Mouse (Mus musculus) CH12.LX (cell line): ENCODE data around the gene Stat6. TPM values are rescaled to one million over a fixed set of nuclear protein-coding genes. Genes with fewer than 3 reads are reported as not detected.

Experiments used
- DNase-seq: peaks from one replicate; pipeline ENCODE4 v3.0.0-alpha.2; 2013; ENCODE audit errors: extremely low read depth
- H3K27ac ChIP-seq: 2 replicates; pipeline ENCODE4 v1.5.1; 2012; ENCODE audit warnings: low read depth, mild to moderate bottlenecking, control low read depth, moderate library complexity; ENCODE audit not compliant: insufficient read depth
- H3K27me3 ChIP-seq: replicated peaks from 2 replicates; pipeline ENCODE3; 2012; ENCODE audit warnings: inconsistent platforms
- H3K36me3 ChIP-seq, 2 experiments: replicated peaks in 1 of 2; 2 replicates each; pipeline versions ENCODE3 to v1.6.1; 2012; ENCODE audit warnings: inconsistent platforms in 1 of 2, low read length in 1 of 2, mild to moderate bottlenecking in 1 of 2, mixed read lengths in 1 of 2, moderate library complexity in 1 of 2; ENCODE audit not compliant: control insufficient read depth in 1 of 2, insufficient read depth in 1 of 2
- H3K4me1 ChIP-seq, 2 experiments: 2 replicates each; pipeline ENCODE4 v1.6.1; 2012; ENCODE audit warnings: inconsistent platforms in 1 of 2, moderate library complexity in 1 of 2; ENCODE audit not compliant: insufficient read depth in 2 of 2, control insufficient read depth in 1 of 2
- H3K4me2 ChIP-seq: 2 replicates; pipeline ENCODE4 v1.6.1; 2012; ENCODE audit warnings: low read depth, mild to moderate bottlenecking, control low read depth; ENCODE audit not compliant: poor library complexity, insufficient read depth, severe bottlenecking
- H3K4me3 ChIP-seq, 3 experiments: fragments of 150-350 bp in 1 of 3; sonication (generic) in 1 of 3; replicated peaks in 1 of 3; 2 replicates each; pipeline versions ENCODE3 to v1.5.1; 2011 to 2012; ENCODE audit warnings: low read depth in 2 of 3, low read length in 2 of 3, mild to moderate bottlenecking in 2 of 3, moderate library complexity in 2 of 3, control low read depth in 1 of 3, improper control_type of control experiment in 1 of 3, inconsistent platforms in 1 of 3, mixed read lengths in 1 of 3; ENCODE audit not compliant: poor library complexity in 1 of 3
- H3K79me2 ChIP-seq: replicated peaks from 2 replicates; pipeline ENCODE4 v1.6.1; 2012; ENCODE audit warnings: mild to moderate bottlenecking, moderate library complexity; ENCODE audit not compliant: control insufficient read depth, poor library complexity, insufficient read depth, severe bottlenecking; ENCODE audit errors: extremely low read depth
- H3K9ac ChIP-seq: 2 replicates; pipeline ENCODE4 v1.6.1; 2012; ENCODE audit warnings: low read depth, mild to moderate bottlenecking, control low read depth, moderate library complexity; ENCODE audit not compliant: insufficient read depth
- H3K9me3 ChIP-seq: replicated peaks from 2 replicates; pipeline ENCODE3; 2012; ENCODE audit warnings: low read length, inconsistent platforms, mixed read lengths
- CHD1 ChIP-seq: IDR thresholded peaks from 2 replicates; pipeline ENCODE4 v1.6.1; 2012; ENCODE audit warnings: low read depth, low read length, improper control_type of control experiment, inconsistent platforms
- CHD2 ChIP-seq: IDR thresholded peaks from 2 replicates; pipeline ENCODE4 v1.6.1; 2011; ENCODE audit warnings: low read length, improper control_type of control experiment
- CTCF ChIP-seq, 2 experiments: IDR thresholded peaks in 1 of 2; conservative IDR thresholded peaks in 1 of 2; 2 replicates each; pipeline ENCODE4 v1.5.1; 2011 to 2012; ENCODE audit warnings: low read depth in 2 of 2, low read length in 2 of 2, improper control_type of control experiment in 1 of 2, inconsistent platforms in 1 of 2, mild to moderate bottlenecking in 1 of 2, moderate library complexity in 1 of 2
- E2F4 ChIP-seq: IDR thresholded peaks from 2 replicates; pipeline ENCODE4 v1.6.1; 2011; ENCODE audit warnings: low read depth, low read length, improper control_type of control experiment; ENCODE audit not compliant: insufficient replicate concordance
- ELF1 ChIP-seq: IDR thresholded peaks from 2 replicates; pipeline ENCODE4 v1.6.1; 2014; ENCODE audit warnings: low read depth, mild to moderate bottlenecking, inconsistent platforms, low read length, improper control_type of control experiment
- ETS1 ChIP-seq: conservative IDR thresholded peaks from 2 replicates; pipeline ENCODE4 v1.6.1; 2012; ENCODE audit warnings: low read depth, mild to moderate bottlenecking, inconsistent platforms, low read length, improper control_type of control experiment, moderate library complexity
- GABPA ChIP-seq: IDR thresholded peaks from 2 replicates; pipeline ENCODE4 v1.6.1; 2012; ENCODE audit warnings: low read depth, low read length, improper control_type of control experiment, inconsistent platforms; ENCODE audit not compliant: insufficient replicate concordance
- IRF4 ChIP-seq: IDR thresholded peaks from 2 replicates; pipeline ENCODE4 v1.6.1; 2014; ENCODE audit warnings: low read depth, mild to moderate bottlenecking, inconsistent platforms, low read length, improper control_type of control experiment
- JUN ChIP-seq: IDR thresholded peaks from 2 replicates; pipeline ENCODE4 v1.6.1; 2011; ENCODE audit warnings: low read depth, mild to moderate bottlenecking, low read length, improper control_type of control experiment, moderate library complexity; ENCODE audit not compliant: insufficient read depth
- JUND ChIP-seq: conservative IDR thresholded peaks from 2 replicates; pipeline ENCODE4 v1.6.1; 2011; ENCODE audit warnings: low read depth, low read length, improper control_type of control experiment
- KAT2A ChIP-seq: IDR thresholded peaks from 2 replicates; pipeline ENCODE4 v1.6.1; 2012; ENCODE audit warnings: low read length, improper control_type of control experiment, inconsistent platforms; ENCODE audit not compliant: insufficient replicate concordance
- MAFK ChIP-seq: IDR thresholded peaks from 2 replicates; pipeline ENCODE4 v1.6.1; 2011; ENCODE audit warnings: low read length, improper control_type of control experiment; ENCODE audit not compliant: insufficient replicate concordance
- MAX ChIP-seq: IDR thresholded peaks from 2 replicates; pipeline ENCODE4 v1.6.1; 2011; ENCODE audit warnings: low read length, improper control_type of control experiment
- MAZ ChIP-seq: IDR thresholded peaks from 2 replicates; pipeline ENCODE4 v1.6.1; 2012; ENCODE audit warnings: low read depth, mild to moderate bottlenecking, inconsistent platforms, low read length, improper control_type of control experiment, moderate library complexity
- MXI1 ChIP-seq: IDR thresholded peaks from 2 replicates; pipeline ENCODE4 v1.6.1; 2011; ENCODE audit warnings: mild to moderate bottlenecking, low read depth, low read length, improper control_type of control experiment
- NRF1 ChIP-seq: IDR thresholded peaks from 2 replicates; pipeline ENCODE4 v1.6.1; 2014; ENCODE audit warnings: low read depth, mild to moderate bottlenecking, inconsistent platforms, low read length, improper control_type of control experiment, moderate library complexity
- PAX5 ChIP-seq: IDR thresholded peaks from 2 replicates; pipeline ENCODE4 v1.6.1; 2012; ENCODE audit warnings: low read length, inconsistent platforms, mixed read lengths
- POLR2A ChIP-seq: IDR thresholded peaks from 2 replicates; pipeline ENCODE4 v1.6.1; 2011; ENCODE audit warnings: low read depth, mild to moderate bottlenecking, improper control_type of control experiment, low read length
- SIN3A ChIP-seq: IDR thresholded peaks from 2 replicates; pipeline ENCODE4 v1.6.1; 2012; ENCODE audit warnings: low read length, improper control_type of control experiment, inconsistent platforms
- SMC3 ChIP-seq: IDR thresholded peaks from 2 replicates; pipeline ENCODE4 v1.6.1; 2011; ENCODE audit warnings: low read depth, low read length, improper control_type of control experiment
- TBP ChIP-seq: conservative IDR thresholded peaks from 2 replicates; pipeline ENCODE4 v1.6.1; 2011; ENCODE audit warnings: low read depth, low read length, improper control_type of control experiment
- USF2 ChIP-seq: conservative IDR thresholded peaks from 2 replicates; pipeline ENCODE4 v1.6.1; 2011; ENCODE audit warnings: low read depth, low read length, improper control_type of control experiment
- ZC3H11A ChIP-seq: IDR thresholded peaks from 2 replicates; pipeline ENCODE4 v1.6.1; 2012; ENCODE audit warnings: low read depth, mild to moderate bottlenecking, inconsistent platforms, low read length, improper control_type of control experiment
- ZKSCAN1 ChIP-seq: IDR thresholded peaks from 2 replicates; pipeline ENCODE4 v1.6.1; 2012; ENCODE audit warnings: low read depth, inconsistent platforms, low read length, improper control_type of control experiment, borderline replicate concordance
- ZMIZ1 ChIP-seq: IDR thresholded peaks from 2 replicates; pipeline ENCODE4 v1.6.1; 2012; ENCODE audit warnings: low read depth, mild to moderate bottlenecking, inconsistent platforms, low read length, improper control_type of control experiment
- ZNF384 ChIP-seq: IDR thresholded peaks from 2 replicates; pipeline ENCODE4 v1.6.1; 2012; ENCODE audit warnings: low read depth, low read length, improper control_type of control experiment, inconsistent platforms
- dilution Hi-C: fragments of 300-500 bp; cut with MboI; formaldehyde crosslinking; loops from 2 replicates; pipeline ENCODE4 v1.14.3; 2020; ENCODE audit warnings: low sequenced_read_pairs; ENCODE audit not compliant: extremely low pct_unique_long_range_greater_than_20kb, extremely low pct_ligation_motif_present
- in situ Hi-C: fragments of 300-500 bp; cut with MboI; formaldehyde crosslinking; loops from 3 replicates; pipeline ENCODE4 v1.14.3; 2019; ENCODE audit warnings: low sequenced_read_pairs, low pct_ligation_motif_present, low pct_unique_long_range_greater_than_20kb, mixed read lengths
- polyA plus RNA-seq: library from polyadenylated mRNA; unstranded; fragments of >175 nt; gene quantifications from 2 replicates; pipeline ENCODE4 v1.2.1, GENCODE M21; 2012; ENCODE audit warnings: low read depth; ENCODE audit not compliant: insufficient read length
- total RNA-seq, 2 experiments: library from RNA; depleted of rRNA; stranded (reverse); fragments of 300-350 nt in 1 of 2; fragments of >200 nt in 1 of 2; gene quantifications; 2 replicates each; pipeline ENCODE4 v1.2.3; 2012 to 2014

The Stat6 gene
- total and polyA plus RNA-seq, 3 experiments, result 71.5 to 76.6 (median 72.1) TPM

DNA sequence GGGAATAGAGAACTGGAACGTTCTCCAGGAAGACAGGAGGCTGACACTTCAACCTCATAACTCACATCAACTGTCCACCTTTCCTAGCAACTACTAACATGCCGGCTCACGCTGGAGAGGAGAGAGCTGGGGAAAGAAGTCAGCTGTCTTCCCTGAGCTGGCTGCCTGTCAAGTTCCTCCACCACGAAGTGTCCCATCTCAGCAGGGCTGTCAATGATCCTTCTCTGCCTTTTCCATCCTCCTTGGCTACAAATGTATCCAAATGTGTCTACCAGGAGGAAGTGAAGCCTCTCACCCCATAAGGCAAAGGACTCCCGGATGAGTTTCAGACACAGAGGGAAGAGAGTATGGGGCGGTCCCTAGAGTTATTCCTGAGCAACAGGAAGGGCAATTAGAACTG lies 24.6 kb upstream of the Stat6 start:
- in situ Hi-C loops, result no loop called here
- no peak overlapping the region for H3K4me2 ChIP-seq
- peaks cover 0 to 49% of the 10 kb centered on the region in 2 experiments; a peak in 2 of 4 replicates for H3K4me1 ChIP-seq
- no peak overlapping the region for H3K27ac ChIP-seq
- no peak overlapping the region for H3K4me3 ChIP-seq
- dilution Hi-C loops, result no loop called here
- no peaks in the 10 kb centered on the region for H3K79me2 ChIP-seq
- H3K9me3 ChIP-seq, result no peaks in the 10 kb centered on the region
- H3K36me3 ChIP-seq, result no peaks in the 10 kb centered on the region
- no peak overlapping the region for H3K9ac ChIP-seq
- peaks cover 22% of the 10 kb centered on the region for H3K27me3 ChIP-seq
- no peak for DNase-seq
- TF ChIP-seq JUN, result no peak
- TF ChIP-seq ZKSCAN1, result no peak
- no peak for TF ChIP-seq PAX5
- no peak for TF ChIP-seq ELF1
- no peak for TF ChIP-seq ZNF384
- TF ChIP-seq MXI1, result no peak
- TF ChIP-seq SIN3A, result no peak
- no peak for TF ChIP-seq POLR2A
- no peak for TF ChIP-seq E2F4
- TF ChIP-seq GABPA, result no peak
- TF ChIP-seq NRF1, result no peak
- TF ChIP-seq KAT2A, result no peak
- no peak for TF ChIP-seq MAX
- no peak for TF ChIP-seq ETS1
- no peak for TF ChIP-seq JUND
- TF ChIP-seq SMC3, result no peak
- TF ChIP-seq CHD1, result no peak
- TF ChIP-seq MAZ, result no peak
- TF ChIP-seq ZMIZ1, result no peak
- no peak for TF ChIP-seq TBP
- TF ChIP-seq, all 38 proteins: peak for 0

DNA sequence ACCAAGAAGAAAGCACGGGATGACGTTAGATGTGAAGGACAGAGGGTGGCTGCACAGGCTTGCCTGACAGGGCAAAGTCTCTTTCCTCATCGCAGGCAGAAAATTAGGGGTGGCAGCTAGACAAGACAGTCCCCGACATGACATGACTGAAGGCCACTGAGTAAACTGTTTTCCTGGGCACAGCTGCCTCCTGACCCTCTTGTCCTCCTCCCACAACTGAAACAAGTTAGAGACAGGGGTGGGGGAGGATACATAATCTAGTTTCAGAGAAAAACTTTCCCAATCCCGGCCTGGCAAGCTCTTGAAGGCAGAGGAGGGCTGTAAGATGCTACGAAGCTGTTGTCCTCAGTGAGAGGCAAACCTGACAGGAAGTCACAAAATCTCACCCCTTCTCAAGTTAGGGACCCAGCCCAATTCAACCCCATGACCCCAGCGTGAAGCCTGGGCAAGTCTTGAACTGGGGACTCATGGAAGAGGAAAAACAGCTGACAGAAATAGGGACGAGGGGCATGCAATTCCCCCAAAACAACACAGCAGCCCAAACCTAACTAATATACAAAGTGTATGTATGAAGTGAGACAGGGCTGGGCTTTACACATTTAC lies 23.6 kb upstream of the Stat6 start:
- dilution Hi-C loops, result no loop called here
- Histone ChIP-seq H3K27me3 (peaks cover 22% of the 10 kb centered on the region), H3K79me2 (no peaks in the 10 kb centered on the region), H3K4me1 (peaks cover 0 to 48% of the 10 kb centered on the region in 2 experiments; a peak in 2 of 4 replicates), H3K36me3 (no peaks in the 10 kb centered on the region), H3K9ac (no peak overlapping the region), H3K4me3 (peak overlapping the region in 1 of 3 experiments; percentile 7), H3K4me2 (no peak overlapping the region), H3K27ac (no peak overlapping the region), H3K9me3 (peaks cover 2% of the 10 kb centered on the region)
- in situ Hi-C loops, result no loop called here
- DNase-seq, result no peak
- no peak for TF ChIP-seq IRF4
- no peak for TF ChIP-seq POLR2A
- no peak for TF ChIP-seq KAT2A
- no peak for TF ChIP-seq CHD1
- no peak for TF ChIP-seq E2F4
- TF ChIP-seq ETS1, result no peak
- no peak for TF ChIP-seq SMC3
- TF ChIP-seq ZKSCAN1, result no peak
- no peak for TF ChIP-seq USF2
- no peak for TF ChIP-seq MAFK
- no peak for TF ChIP-seq CTCF (conservative IDR thresholded peaks at IDR 0.05 in 1 of 2, IDR thresholded peaks at IDR 0.05 in 1 of 2; ENCODE audit: low read depth in 2 of 2, low read length in 2 of 2)
- no peak for TF ChIP-seq NRF1
- TF ChIP-seq MXI1, result no peak
- TF ChIP-seq PAX5, result no peak
- no peak for TF ChIP-seq ZC3H11A
- TF ChIP-seq CHD2, result no peak
